Mouse (Mus musculus) kidney, adult 11 months (tissue): ENCODE data around the gene Sppl2a.
"Not testable (repeated sequence)": the region's sequence is repeated elsewhere in the genome, so short reads cannot be mapped to it uniquely, and the experiment has no call there.

ENCODE experiments used
- DNase-seq: peaks from one replicate; pipeline ENCODE4 v3.0.0; 2022

Sppl2a gene

GRCm38 (mm10) chr2:126932897-126933641 lies at the start of gene Sppl2a:
Gene Sppl2a, minus strand, starts transcription at chr2:126933235.
- DNase-seq: peak; percentile 94

- peak; percentile 43 for DNase-seq
These were observed 44.4 kb upstream of the Sppl2a start for GRCm38 (mm10) chr2:126977428-126977827.

- DNase-seq: peak; percentile 68
These were observed 28.7 kb upstream of the Sppl2a start for GRCm38 (mm10) chr2:126961696-126962095.

GRCm38 (mm10) chr2:126955671-126956070 lies 22.6 kb upstream of the Sppl2a start:
- DNase-seq: peak; percentile 71

GRCm38 (mm10) chr2:126951085-126951484 lies 18.1 kb upstream of the Sppl2a start:
- peak; percentile 87 for DNase-seq

GRCm38 (mm10) chr2:126950453-126950852 lies 17.4 kb upstream of the Sppl2a start:
- no peak for DNase-seq

- peak; percentile 32 for DNase-seq
These were observed 16.8 kb upstream of the Sppl2a start for GRCm38 (mm10) chr2:126949856-126950255.

GRCm38 (mm10) chr2:126949297-126949696 lies 16.3 kb upstream of the Sppl2a start:
- not testable (repeated sequence) for DNase-seq

GRCm38 (mm10) chr2:126948231-126948630 lies 15.2 kb upstream of the Sppl2a start:
- no peak for DNase-seq

- DNase-seq: no peak
These were observed 14.6 kb upstream of the Sppl2a start for GRCm38 (mm10) chr2:126947646-126948045.

- no peak for DNase-seq
These were observed 10.2 kb upstream of the Sppl2a start for GRCm38 (mm10) chr2:126943211-126943610.

GRCm38 (mm10) chr2:126940314-126940866 lies 7.4 kb upstream of the Sppl2a start:
- DNase-seq: no peak

- no peak for DNase-seq
These were observed 5.0 kb upstream of the Sppl2a start for GRCm38 (mm10) chr2:126938069-126938468.

- no peak for DNase-seq
These were observed 886 bp upstream of the Sppl2a start for GRCm38 (mm10) chr2:126933921-126934320.

- DNase-seq: no peak
These were observed 656 bp downstream of the Sppl2a start for GRCm38 (mm10) chr2:126932261-126932896.

GRCm38 (mm10) chr2:126931784-126932183 lies 1.3 kb downstream of the Sppl2a start:
- no peak for DNase-seq

- DNase-seq: no peak
These were observed 4.4 kb downstream of the Sppl2a start for GRCm38 (mm10) chr2:126928681-126929080.

- no peak for DNase-seq
These were observed 12.5 kb downstream of the Sppl2a start for GRCm38 (mm10) chr2:126920358-126921060.

- no peak for DNase-seq
These were observed 16.8 kb downstream of the Sppl2a start for GRCm38 (mm10) chr2:126916236-126916635.

GRCm38 (mm10) chr2:126914096-126914495 lies 18.9 kb downstream of the Sppl2a start:
- DNase-seq: no peak

GRCm38 (mm10) chr2:126904162-126904561 lies 28.9 kb downstream of the Sppl2a start:
- DNase-seq: no peak

GRCm38 (mm10) chr2:126897511-126897910 lies 35.5 kb downstream of the Sppl2a start:
- peak; percentile 80 for DNase-seq

GRCm38 (mm10) chr2:126896941-126897340 lies 36.1 kb downstream of the Sppl2a start:
- peak; percentile 49 for DNase-seq
